Mouse (Mus musculus): ENCODE results near the gene Fam216a.

Gene Fam216a

GRCm38 (mm10) chr5:122372192-122372769 is at the start of gene Fam216a:
Fam216a (minus strand) TSS chr5:122372364.
- peak; percentile 99 to 100 for DNase-seq

DNA sequence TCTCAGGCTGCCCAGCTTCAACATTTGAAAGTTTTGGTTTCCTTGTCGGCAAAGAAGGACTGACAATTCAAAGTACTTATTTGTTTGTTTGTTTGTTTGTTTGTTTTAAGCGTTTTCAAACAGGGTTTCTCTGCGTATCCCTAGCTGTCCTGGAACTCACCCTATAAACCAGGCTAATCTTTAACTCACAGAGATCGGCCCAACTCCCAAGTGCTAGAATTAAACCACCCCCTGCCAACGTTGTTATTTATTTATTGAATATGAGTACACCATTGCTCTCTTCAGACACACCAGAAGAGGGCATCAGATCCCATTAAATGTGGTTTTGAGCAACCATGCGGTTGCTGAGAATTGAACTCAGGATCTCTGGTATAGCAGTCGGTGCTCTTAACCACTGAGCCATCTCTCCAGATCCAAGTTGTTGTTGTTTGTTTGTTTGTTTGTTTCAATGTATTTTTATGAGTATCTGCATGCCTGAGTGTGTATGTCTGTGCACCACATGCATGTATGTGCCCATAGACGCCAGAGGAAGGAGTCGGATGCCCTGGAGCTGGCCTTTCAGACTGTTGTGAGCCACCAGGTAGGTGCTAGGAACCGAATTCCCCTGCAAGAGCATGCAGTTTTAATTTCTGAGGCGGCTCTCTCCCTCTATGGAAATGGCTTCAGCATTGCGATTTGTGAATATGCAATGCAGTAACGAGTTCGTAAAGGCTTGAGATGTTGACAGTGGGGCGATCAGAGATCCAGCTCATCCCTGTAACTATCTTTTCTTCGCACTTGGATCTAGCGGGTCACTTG is 49.3 kb upstream of the Fam216a start, which contains the start of gene Anapc7:
Anapc7 (plus strand) TSS at position 423 of the 798 bp plus-strand sequence.
- peak; percentile 25 to 56 for DNase-seq

- DNase-seq, result peak; percentile 86 to 87
These were observed 48.5 kb upstream of the Fam216a start for GRCm38 (mm10) chr5:122420676-122421075.

DNA sequence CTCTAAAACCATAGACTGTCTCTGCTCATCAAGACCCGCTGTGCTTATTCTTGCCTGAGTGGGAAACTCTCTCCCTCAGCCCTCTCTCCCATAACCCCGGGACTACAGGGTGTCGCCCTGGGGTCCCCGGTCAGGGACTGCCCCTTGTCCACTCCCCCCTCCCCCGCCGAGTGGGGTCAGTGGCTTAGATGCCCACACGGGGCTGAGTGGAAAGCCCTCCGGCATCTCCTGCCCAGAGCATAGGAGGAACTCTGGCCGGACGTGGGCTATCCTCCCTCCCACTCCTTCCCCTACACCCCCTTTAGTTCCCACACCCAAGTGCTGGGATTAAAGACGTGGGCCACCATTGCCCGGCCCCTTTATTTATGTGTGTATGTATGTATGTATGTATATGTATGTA is 43.3 kb upstream of the Fam216a start:
- DNase-seq, result no peak

DNA sequence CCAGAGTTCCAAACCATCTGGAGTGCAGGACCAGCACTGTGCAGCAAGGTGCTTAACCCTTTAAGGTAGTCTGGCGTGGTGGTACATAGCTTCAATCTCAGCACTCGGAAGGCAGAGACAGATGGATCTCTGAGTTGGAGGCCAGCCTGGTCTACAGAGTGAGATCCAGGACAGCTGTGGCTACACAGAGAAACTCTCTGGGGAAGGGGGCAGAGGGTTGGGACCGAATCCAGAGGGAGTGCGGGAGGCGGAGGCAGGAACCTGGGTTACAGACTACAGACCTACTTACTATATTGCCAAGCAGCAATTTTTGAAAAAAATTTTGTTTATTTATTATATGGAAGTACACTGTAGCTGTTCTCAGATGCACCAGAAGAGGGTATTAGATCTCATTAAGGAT is 42.2 kb upstream of the Fam216a start:
- DNase-seq, result no peak

- no peak for DNase-seq
These were observed 40.7 kb upstream of the Fam216a start for GRCm38 (mm10) chr5:122412826-122413225.

DNA sequence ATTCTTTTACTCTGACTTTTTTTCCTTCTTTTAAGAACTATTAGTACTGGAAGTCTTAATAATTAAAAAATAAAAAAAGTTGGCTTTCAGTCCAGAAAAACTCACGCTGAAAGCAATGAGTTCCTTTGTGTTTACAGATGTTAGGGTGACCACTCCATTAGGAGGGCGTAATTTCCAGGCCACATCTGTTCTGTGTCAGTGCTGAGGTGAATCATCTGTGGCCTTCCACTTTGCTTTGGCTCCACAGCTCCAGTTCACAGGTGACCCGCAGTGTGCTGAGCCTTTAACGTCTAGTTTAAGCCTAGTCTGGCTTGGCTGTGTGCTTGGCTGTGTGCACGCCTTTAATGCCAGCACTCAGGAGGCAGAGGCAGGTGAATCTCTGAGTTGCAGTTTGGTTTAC is 39.7 kb upstream of the Fam216a start:
- no peak for DNase-seq

DNA sequence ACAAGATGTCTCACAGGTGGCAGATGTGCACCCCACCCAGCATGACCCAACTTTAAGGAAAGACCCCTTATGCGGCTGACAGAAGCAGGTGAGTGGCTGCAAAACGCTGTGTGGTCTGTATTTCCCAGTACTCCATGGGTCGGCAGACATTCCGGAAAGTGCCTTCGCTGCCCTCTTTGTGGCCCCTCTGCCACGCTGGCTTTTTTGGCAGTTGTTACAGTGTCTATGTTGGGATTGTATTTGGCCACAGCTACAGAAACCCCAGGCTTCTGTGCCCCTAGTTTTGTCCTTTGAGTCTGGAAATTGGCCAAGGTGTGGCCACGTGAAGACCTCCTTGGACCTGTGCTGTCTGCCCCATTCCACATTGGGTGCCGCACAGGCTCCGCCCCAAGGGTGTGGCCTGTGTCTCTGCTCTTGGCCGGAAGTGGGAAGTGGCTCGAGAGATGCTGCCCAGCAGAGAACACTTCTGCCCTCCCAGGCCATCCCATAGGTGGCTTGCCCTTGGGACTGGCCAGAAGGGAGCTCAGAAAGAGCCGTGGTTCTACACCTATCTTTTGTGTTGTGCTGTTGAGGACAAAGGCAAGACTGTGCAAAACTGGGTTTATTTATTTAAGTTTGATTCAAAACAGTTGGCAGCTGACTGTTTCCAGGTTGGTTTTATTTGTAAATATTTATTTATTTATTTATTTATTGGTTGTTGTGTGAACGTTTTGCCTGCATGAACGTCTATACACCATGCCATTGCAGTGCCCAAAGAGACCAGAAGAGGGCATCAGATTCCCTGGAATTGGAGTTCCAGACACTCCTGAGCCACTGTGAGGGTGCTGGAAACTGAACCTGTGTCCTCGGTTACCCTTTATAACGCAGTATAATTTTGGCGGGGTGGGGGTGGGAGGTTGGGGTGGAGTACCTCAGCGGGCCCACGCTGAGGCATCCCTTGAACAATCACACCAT is 37.8 kb upstream of the Fam216a start:
- peak in 1 of 2 experiments; percentile 35 for DNase-seq

GRCm38 (mm10) chr5:122405537-122405936 is 33.4 kb upstream of the Fam216a start:
- no peak for DNase-seq

DNA sequence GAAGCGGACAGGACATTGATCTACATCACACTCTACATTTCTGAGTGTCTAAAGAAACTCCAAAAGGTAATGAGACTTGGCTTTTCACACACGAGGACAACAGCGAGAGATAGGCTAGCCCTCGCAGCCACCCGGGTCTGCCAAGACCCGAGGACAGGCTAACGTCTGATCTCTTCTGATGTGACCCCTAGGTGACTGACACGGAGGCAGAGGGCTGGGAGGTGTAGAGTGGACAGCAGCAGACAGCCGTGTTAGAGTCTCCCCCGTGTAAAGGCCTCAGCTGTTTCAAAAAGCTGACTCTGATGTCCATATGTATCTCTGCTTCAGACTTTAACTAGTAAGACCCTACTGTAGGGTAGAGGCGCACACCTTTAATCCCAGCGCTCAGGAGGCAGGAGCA is 31.2 kb upstream of the Fam216a start:
- no peak for DNase-seq

DNA sequence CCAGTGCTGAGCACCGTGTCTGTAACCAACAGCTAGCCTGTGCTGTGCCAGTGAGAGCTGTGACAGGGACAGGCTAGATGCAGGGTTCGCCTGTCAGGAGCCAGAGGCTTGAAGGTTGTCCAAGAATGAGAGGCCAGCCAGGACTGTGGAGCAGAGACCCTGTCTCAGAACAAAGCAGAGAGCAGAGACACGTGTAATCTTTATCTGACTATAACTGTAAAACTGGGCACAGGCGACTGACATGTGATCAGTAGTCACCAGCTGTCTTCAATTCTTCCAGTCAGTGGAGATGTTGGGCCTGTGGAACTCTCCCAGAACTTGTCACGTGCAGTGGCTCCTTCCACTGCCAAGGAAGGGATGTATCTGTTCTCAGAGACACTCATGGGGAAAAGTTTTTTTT is 30.6 kb upstream of the Fam216a start:
- peak; percentile 26 to 29 for DNase-seq

DNA sequence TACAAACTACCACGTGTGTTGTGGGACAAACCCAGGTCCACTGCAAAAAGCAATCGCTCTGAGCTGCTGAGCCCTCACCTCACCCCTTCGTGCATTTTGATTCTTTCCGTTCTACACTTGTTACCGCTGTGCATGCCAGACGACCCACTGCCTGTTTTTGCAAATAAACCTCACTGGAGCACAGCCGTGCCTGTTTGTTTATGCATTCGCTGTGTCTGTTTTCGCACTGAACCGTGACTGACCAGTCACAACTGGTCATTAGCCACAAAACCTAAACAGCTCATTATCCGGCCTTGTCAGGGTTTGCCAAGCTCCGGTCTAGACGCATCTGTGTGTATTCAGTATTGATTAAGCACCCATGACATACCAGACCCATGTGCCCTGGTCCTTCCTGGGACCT is 30.0 kb upstream of the Fam216a start:
- peak in 1 of 2 experiments; percentile 23 for DNase-seq

DNA sequence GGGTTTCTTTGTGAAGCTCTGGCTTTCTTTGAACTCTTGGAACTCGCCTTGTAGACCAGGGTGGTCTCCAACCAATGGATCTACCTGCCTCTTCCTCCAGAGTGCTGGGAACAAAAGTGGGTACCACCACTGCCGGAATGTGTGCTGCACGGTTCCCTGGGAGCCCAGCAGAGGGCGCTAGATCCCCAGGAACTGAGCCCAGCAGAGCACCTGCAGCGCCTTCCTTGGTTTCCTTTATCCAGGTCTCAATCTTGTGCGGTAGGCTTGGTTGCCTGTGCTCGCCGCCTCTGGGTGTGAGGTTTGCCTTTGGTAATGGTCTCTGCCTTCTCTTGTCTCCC is 29.1 kb upstream of the Fam216a start:
- DNase-seq, result peak; percentile 67 to 85

GRCm38 (mm10) chr5:122400628-122401302 is 28.6 kb upstream of the Fam216a start:
- peak; percentile 72 to 87 for DNase-seq

DNA sequence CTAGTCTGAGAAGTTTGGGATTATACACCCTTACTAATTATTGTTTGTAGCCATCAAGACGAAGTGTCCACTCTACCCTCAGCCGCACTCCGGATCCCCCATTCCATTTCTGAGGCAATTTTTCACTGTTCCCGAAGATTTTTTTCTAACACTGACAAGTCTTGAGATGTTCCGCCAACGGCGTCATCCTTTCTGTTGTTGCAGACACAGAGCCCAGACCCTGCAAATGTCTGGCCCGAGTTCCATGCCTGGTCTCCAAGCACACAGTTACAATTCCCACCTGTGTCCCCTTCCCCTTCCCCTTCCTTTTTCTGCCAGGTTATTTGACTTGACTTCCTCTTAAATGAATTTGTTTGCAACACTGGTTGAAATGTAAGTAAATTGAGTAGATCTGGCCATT is 27.7 kb upstream of the Fam216a start:
- DNase-seq, result no peak

- no peak for DNase-seq
These were observed 25.3 kb upstream of the Fam216a start for GRCm38 (mm10) chr5:122397495-122397894.

DNA sequence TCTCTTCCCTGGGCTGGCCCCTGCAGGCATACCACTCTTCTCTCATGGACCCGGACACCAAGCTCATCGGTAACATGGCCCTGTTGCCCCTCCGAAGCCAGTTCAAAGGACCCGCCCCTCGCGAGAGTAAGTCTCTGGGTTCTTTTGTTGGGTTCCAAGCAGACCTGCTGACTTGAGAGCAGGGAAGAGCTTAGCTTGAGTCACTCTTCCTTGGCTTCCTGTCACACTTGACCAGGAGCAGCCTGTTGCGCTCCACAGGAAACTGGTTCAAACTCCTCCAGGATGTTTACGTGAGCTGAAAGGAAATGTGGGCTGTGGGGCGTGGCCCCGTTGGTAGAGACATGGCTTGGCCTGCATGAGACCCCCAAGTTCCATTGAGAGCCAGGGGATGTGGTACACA is 24.6 kb upstream of the Fam216a start:
- peak; percentile 76 to 85 for DNase-seq

DNA sequence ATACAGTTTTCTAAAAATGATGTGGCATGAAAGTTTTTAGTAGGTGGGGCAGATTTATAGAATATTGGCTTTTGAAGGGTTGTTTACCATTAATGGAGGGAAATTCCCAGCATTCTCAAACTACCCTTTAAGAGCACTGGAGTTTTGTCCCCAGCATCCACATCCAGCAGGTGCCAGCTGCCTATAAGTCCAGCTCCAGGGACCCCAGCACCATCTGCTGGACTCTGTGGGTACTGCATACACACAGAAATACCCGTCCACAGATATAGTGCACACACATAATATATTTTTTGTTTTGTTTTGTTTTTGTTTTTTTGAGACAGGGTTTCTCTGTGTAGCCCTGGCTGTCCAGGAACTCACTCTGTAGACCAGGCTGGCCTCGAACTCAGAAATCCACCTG is 21.7 kb upstream of the Fam216a start:
- DNase-seq, result peak; percentile 75 to 91

DNA sequence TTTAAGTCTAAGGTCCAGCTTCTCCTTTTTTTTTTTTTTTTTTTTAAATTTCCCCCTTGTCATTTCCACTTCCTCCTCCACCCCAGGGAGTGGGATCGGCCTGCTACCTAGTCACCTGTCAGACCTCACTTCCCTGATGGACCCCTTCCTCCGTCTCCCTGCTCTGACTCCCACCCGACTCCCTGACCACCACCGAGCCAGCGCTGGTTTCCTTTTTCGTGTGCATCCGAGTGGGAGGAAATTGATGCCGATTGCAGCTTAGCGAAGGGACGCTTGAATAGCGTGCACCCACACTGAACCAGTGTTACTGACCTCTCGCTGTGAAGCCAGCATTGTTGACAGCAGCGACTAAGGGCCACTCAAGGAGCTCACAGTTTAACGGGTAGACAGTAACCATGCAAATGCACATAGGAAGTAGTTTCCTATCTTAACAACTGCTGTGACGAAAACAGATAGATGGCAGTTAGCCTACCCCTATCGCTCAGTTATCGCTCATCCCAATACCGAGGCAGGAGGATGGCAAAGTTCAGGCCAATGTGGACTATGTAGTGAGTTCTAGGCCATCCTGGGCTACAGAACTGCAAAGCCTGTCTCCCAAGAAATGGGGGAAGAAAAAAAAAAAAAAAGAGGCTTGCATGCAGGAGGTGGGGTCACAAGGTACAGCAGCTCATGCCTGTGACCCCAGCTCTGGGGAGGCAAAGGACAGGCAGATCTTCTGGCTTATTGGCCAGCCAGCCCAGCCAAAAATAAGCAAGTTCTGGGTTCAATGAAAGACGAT is 20.3 kb upstream of the Fam216a start:
- peak; percentile 20 to 48 for DNase-seq

DNA sequence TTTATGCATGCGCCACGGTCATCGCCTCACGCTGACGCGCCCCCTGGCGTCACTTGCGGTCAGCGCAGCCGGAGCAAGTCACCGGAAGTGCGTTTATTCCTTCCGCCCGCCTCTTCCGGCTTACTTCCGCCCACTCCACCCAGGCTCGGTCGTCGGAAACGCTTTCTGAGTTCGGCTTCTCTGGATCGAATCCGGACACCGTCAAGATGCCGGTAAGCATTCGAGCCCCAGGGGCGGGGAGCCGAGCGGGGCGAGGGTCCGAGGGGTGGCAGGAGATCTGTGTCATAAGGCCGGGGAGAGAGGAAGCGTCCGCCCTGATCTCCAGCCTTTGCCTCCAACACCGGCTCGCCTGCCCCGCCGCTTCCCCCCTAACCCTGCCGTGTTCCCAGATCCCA is 19.6 kb upstream of the Fam216a start, which contains the start of gene Arpc3:
Arpc3 (plus strand) TSS at position 93 of the 395 bp plus-strand sequence.
- peak; percentile 91 to 96 for DNase-seq

DNA sequence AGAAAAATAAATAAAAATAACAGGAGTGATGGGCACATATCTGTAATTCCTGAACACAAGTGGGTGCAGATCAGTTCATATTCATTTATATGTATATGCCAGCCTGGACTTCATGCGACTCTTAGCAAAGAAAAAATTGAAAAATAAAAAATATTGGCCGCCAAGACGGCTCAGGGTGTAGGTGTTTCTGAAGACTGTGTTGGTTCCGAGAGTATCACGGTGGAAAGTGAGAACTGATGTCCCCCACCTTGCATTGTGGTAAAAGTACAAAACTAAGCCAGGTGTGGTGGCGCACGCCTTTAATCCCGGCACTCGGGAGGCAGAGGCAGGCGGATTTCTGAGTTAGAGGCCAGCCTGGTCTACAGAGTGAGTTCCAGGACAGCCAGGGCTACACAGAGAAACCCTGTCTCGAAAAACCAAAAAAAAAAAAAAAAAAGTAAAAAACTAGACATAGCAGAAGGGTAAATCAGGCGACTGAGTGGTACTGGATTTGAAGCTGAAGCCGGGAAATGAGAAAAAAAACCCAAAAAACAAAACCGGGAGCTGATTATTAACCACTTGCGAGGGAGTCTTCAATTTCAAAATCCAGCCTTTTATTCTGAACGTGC is 19.1 kb upstream of the Fam216a start:
- DNase-seq, result no peak
